Mouse (Mus musculus): ENCODE results near the gene Klhl31. TPM values are rescaled to one million over a fixed set of nuclear protein-coding genes. Genes with fewer than 3 reads are reported as not detected.

Gene Klhl31
- polyA plus RNA-seq, 1 experiment = 7.4 TPM

DNA sequence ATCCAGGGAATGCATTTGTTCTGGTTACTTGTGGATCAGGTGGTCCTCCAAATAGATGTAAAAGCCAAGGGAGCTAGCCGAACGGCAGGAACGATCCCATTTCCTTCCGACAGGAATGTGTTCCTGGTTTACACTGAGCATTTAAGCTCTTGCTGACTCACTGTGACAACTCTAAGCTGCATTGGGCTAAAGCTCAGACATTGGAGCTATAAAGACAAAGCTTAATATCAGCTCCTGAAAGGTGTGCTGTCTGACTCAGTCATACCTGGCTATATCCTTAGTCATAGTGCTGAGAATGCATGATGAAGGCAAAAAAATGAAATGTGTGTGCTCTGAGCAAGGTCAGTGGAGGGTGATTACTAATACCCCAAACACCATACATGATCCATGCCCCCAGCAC lies 67.8 kb downstream of the Klhl31 start:
- Histone ChIP-seq H3ac (ENCODE audit: control insufficient read depth, insufficient read length) (no peak overlapping the region), H3K36me3 (ENCODE audit: control insufficient read depth, insufficient read depth) (no peaks in the 10 kb centered on the region), H3K4me2 (ENCODE audit: low read depth) (no peak overlapping the region), H3K27me3 (ENCODE audit: control insufficient read depth, insufficient read depth, insufficient read length) (no peaks in the 10 kb centered on the region), H3K4me3 (no peak overlapping the region), H3K79me2 (ENCODE audit: control insufficient read depth, insufficient read depth) (no peaks in the 10 kb centered on the region)
- TF ChIP-seq MYOG (IDR thresholded peaks at IDR 0.05; ENCODE audit: control insufficient read depth in 1 of 3, insufficient read depth in 1 of 3, insufficient read length in 2 of 3, low read depth in 2 of 3) = no peak
- no peak for TF ChIP-seq TCF3 (IDR thresholded peaks at IDR 0.05; ENCODE audit: insufficient read length, low read depth)
- TF ChIP-seq REST (IDR thresholded peaks at IDR 0.05; ENCODE audit: insufficient read depth, insufficient read length) = no peak
- no peak for TF ChIP-seq SRF (IDR thresholded peaks at IDR 0.05; ENCODE audit: control insufficient read depth, insufficient read length, low read depth)
- no peak for TF ChIP-seq POLR2AphosphoS2 (IDR thresholded peaks at IDR 0.05; ENCODE audit: insufficient read length, low read depth)
- no peak for TF ChIP-seq MAX (IDR thresholded peaks at IDR 0.05; ENCODE audit: low read depth)
- TF ChIP-seq E2F4 (IDR thresholded peaks at IDR 0.05; ENCODE audit: insufficient read depth) = no peak
- TF ChIP-seq CEBPB (IDR thresholded peaks at IDR 0.05; ENCODE audit: insufficient read depth, poor library complexity, severe bottlenecking) = no peak
- TF ChIP-seq USF1 (IDR thresholded peaks at IDR 0.05; ENCODE audit: low read depth) = no peak
- no peak for TF ChIP-seq MYOD1 (IDR thresholded peaks at IDR 0.05; ENCODE audit: control insufficient read depth in 1 of 3, insufficient read length in 2 of 3, low read depth in 2 of 3)
- TF ChIP-seq TCF12 (IDR thresholded peaks at IDR 0.05; ENCODE audit: insufficient read depth, poor library complexity, severe bottlenecking) = no peak
- no peak for TF ChIP-seq POLR2A (IDR thresholded peaks at IDR 0.05; ENCODE audit: insufficient read length, low read depth)

DNA sequence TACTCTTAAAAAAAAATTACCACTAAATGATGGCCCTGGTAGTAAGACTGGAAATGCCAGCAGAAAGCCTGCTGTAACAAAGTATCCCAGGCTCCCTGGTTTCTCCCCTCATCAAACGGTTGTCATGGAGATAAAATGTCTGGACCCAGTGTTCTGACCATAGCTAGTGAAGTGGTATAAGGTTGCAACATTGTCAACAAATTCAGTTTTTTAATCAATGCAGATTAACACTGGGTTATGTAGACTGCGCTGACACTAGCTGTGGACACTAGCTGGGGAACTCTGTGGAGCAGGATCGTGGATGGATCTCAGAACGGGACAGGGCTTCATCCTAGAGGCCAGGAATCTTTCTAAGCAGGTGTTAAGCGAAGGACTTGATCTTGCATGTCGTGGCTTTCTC lies 70.2 kb downstream of the Klhl31 start:
- no peak for TF ChIP-seq USF1 (IDR thresholded peaks at IDR 0.05; ENCODE audit: low read depth)
- TF ChIP-seq SRF (IDR thresholded peaks at IDR 0.05; ENCODE audit: control insufficient read depth, insufficient read length, low read depth) = no peak
- no peak for TF ChIP-seq POLR2AphosphoS2 (IDR thresholded peaks at IDR 0.05; ENCODE audit: insufficient read length, low read depth)
- TF ChIP-seq MYOD1 (IDR thresholded peaks at IDR 0.05; ENCODE audit: control insufficient read depth in 1 of 3, insufficient read length in 2 of 3, low read depth in 2 of 3) = no peak
- TF ChIP-seq REST (IDR thresholded peaks at IDR 0.05; ENCODE audit: insufficient read depth, insufficient read length) = no peak
- TF ChIP-seq TCF3 (IDR thresholded peaks at IDR 0.05; ENCODE audit: insufficient read length, low read depth) = no peak
- TF ChIP-seq MAX (IDR thresholded peaks at IDR 0.05; ENCODE audit: low read depth) = no peak
- TF ChIP-seq TCF12 (IDR thresholded peaks at IDR 0.05; ENCODE audit: insufficient read depth, poor library complexity, severe bottlenecking) = no peak
- no peak for TF ChIP-seq E2F4 (IDR thresholded peaks at IDR 0.05; ENCODE audit: insufficient read depth)
- no peak for TF ChIP-seq CEBPB (IDR thresholded peaks at IDR 0.05; ENCODE audit: insufficient read depth, poor library complexity, severe bottlenecking)
- no peak for TF ChIP-seq MYOG (IDR thresholded peaks at IDR 0.05; ENCODE audit: control insufficient read depth in 1 of 3, insufficient read depth in 1 of 3, insufficient read length in 2 of 3, low read depth in 2 of 3)
- TF ChIP-seq POLR2A (IDR thresholded peaks at IDR 0.05; ENCODE audit: insufficient read length, low read depth) = no peak
- Histone ChIP-seq H3K27me3 (ENCODE audit: control insufficient read depth, insufficient read depth, insufficient read length) (no peaks in the 10 kb centered on the region), H3K36me3 (ENCODE audit: control insufficient read depth, insufficient read depth) (no peaks in the 10 kb centered on the region), H3K4me2 (ENCODE audit: low read depth) (no peak overlapping the region), H3K79me2 (ENCODE audit: control insufficient read depth, insufficient read depth) (no peaks in the 10 kb centered on the region), H3ac (ENCODE audit: control insufficient read depth, insufficient read length) (no peak overlapping the region), H3K4me3 (no peak overlapping the region)

DNA sequence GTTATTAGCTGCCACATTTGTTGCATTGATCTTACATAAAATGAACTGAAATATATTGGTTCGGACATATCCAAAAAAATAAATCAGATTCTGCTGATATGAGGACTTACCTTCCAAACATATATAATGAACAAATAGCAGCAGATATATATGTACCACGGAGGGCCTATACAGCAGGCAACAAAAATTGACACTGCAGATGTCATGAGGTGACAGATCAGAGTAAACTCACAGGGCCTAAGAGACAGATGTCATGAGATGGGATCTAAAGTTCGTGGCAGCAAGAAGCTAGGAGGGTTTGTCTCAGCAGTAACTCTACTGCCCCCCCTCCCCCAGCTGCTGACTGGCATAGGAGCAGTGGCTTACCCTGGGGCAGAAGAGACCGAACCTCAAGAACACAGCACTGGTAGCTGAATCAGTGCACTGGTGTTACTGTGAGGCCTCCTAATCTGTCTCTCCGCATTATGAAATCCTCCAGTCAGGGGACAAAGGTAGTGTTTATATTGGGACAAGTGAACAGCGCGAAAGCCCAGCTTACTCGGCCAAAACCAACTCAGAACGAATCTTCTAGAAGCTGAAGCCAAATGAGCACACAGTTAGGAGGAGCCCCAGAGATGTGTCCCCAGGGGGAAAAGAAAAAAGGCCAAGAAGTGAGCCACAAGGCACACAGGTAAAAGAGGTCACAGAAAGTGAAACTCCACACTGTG lies 71.3 kb downstream of the Klhl31 start:
- no peak for TF ChIP-seq TCF3 (IDR thresholded peaks at IDR 0.05; ENCODE audit: insufficient read length, low read depth)
- TF ChIP-seq REST (IDR thresholded peaks at IDR 0.05; ENCODE audit: insufficient read depth, insufficient read length) = no peak
- TF ChIP-seq SRF (IDR thresholded peaks at IDR 0.05; ENCODE audit: control insufficient read depth, insufficient read length, low read depth) = no peak
- TF ChIP-seq MAX (IDR thresholded peaks at IDR 0.05; ENCODE audit: low read depth) = no peak
- TF ChIP-seq POLR2A (IDR thresholded peaks at IDR 0.05; ENCODE audit: insufficient read length, low read depth) = no peak
- TF ChIP-seq MYOD1 (IDR thresholded peaks at IDR 0.05; ENCODE audit: control insufficient read depth in 1 of 3, insufficient read length in 2 of 3, low read depth in 2 of 3) = no peak
- no peak for TF ChIP-seq CEBPB (IDR thresholded peaks at IDR 0.05; ENCODE audit: insufficient read depth, poor library complexity, severe bottlenecking)

DNA sequence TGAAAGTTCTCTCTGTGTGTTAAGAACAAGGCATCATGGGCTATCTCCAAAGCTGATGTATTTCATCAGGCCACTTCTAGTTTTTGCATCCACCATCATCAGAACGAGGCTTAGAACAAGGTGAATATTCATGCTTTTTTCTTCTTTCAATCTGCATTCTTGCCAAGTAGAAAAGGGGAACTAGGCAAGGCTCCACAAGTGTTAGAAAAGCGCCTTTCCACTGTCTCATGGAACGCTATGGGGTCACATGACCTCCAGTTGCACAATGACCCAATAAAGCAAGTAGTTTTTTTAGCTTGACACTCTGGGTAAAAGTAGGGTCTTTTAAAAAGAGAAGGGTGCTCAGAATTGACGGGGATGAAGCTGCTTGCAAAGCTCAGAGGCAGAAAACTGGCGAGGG lies 72.7 kb downstream of the Klhl31 start:
- H3K79me2 ChIP-seq (ENCODE audit: control insufficient read depth, insufficient read depth) = no peaks in the 10 kb centered on the region
- H3ac ChIP-seq (ENCODE audit: control insufficient read depth, insufficient read length) = no peak overlapping the region
- no peak for TF ChIP-seq MYOG (IDR thresholded peaks at IDR 0.05; ENCODE audit: control insufficient read depth in 1 of 3, insufficient read depth in 1 of 3, insufficient read length in 2 of 3, low read depth in 2 of 3)
- no peak for TF ChIP-seq POLR2AphosphoS2 (IDR thresholded peaks at IDR 0.05; ENCODE audit: insufficient read length, low read depth)
- TF ChIP-seq TCF12 (IDR thresholded peaks at IDR 0.05; ENCODE audit: insufficient read depth, poor library complexity, severe bottlenecking) = no peak
- TF ChIP-seq POLR2A (IDR thresholded peaks at IDR 0.05; ENCODE audit: insufficient read length, low read depth) = no peak
- no peak for TF ChIP-seq USF1 (IDR thresholded peaks at IDR 0.05; ENCODE audit: low read depth)
- no peak for TF ChIP-seq MAX (IDR thresholded peaks at IDR 0.05; ENCODE audit: low read depth)
- TF ChIP-seq E2F4 (IDR thresholded peaks at IDR 0.05; ENCODE audit: insufficient read depth) = no peak
- TF ChIP-seq TCF3 (IDR thresholded peaks at IDR 0.05; ENCODE audit: insufficient read length, low read depth) = no peak
- TF ChIP-seq REST (IDR thresholded peaks at IDR 0.05; ENCODE audit: insufficient read depth, insufficient read length) = no peak
- TF ChIP-seq MYOD1 (IDR thresholded peaks at IDR 0.05; ENCODE audit: control insufficient read depth in 1 of 3, insufficient read length in 2 of 3, low read depth in 2 of 3) = no peak
- no peak for TF ChIP-seq SRF (IDR thresholded peaks at IDR 0.05; ENCODE audit: control insufficient read depth, insufficient read length, low read depth)
- TF ChIP-seq CEBPB (IDR thresholded peaks at IDR 0.05; ENCODE audit: insufficient read depth, poor library complexity, severe bottlenecking) = no peak
- H3K27me3 ChIP-seq (ENCODE audit: control insufficient read depth, insufficient read depth, insufficient read length) = no peaks in the 10 kb centered on the region
- H3K4me3 ChIP-seq = no peak overlapping the region
- H3K36me3 ChIP-seq (ENCODE audit: control insufficient read depth, insufficient read depth) = no peaks in the 10 kb centered on the region
- H3K4me2 ChIP-seq (ENCODE audit: low read depth) = no peak overlapping the region

More for the DNA sequence above, 71.3 kb downstream of the Klhl31 start:
- H3K36me3 ChIP-seq (ENCODE audit: control insufficient read depth, insufficient read depth) = no peaks in the 10 kb centered on the region
- no peaks in the 10 kb centered on the region for H3K79me2 ChIP-seq (ENCODE audit: control insufficient read depth, insufficient read depth)
- H3K4me2 ChIP-seq (ENCODE audit: low read depth) = no peak overlapping the region
- H3K4me3 ChIP-seq = no peak overlapping the region
- H3K27me3 ChIP-seq (ENCODE audit: control insufficient read depth, insufficient read depth, insufficient read length) = no peaks in the 10 kb centered on the region
- H3ac ChIP-seq (ENCODE audit: control insufficient read depth, insufficient read length) = no peak overlapping the region

Other genes starting within 250 kb of the Klhl31 start
- 10.4 TPM for gene Lrrc1, start 91.6 kb upstream of the Klhl31 start, polyA plus RNA-seq (2012; fragmentation: generic; extraction: Trizol)
- 9.0 TPM for gene Gclc, start 118.0 kb downstream of the Klhl31 start, polyA plus RNA-seq (2012; fragmentation: generic; extraction: Trizol)